Mouse (Mus musculus): ENCODE results near the gene Akp3. TPM values are rescaled to one million over a fixed set of nuclear protein-coding genes. Genes with fewer than 3 reads are reported as not detected.

Gene Akp3
- polyA plus RNA-seq, 1 experiment from 2014 or later: not detected

- no peak overlapping the region for H3K4me2 ChIP-seq (ENCODE audit: low read depth, low read length)
- no peaks in the 10 kb centered on the region for H3K27me3 ChIP-seq (ENCODE audit: control insufficient read depth, insufficient read depth, low read depth, low read length)
- H3K27ac ChIP-seq (ENCODE audit: low read length): no peak overlapping the region
- no peaks in the 10 kb centered on the region for H3K9me3 ChIP-seq (ENCODE audit: control insufficient read depth, low read length)
- H3K4me3 ChIP-seq (ENCODE audit: low read length): no peak overlapping the region
- no peak overlapping the region for H3K9ac ChIP-seq (ENCODE audit: low read length)
- no peaks in the 10 kb centered on the region for H3K4me1 ChIP-seq (replicated peaks; ENCODE audit: control insufficient read depth, insufficient read depth, low read length)
- ATAC-seq (ENCODE audit: low read depth): no peak
- WGBS: 77% methylated on average over 10 of the region's 10 CpGs
- no peaks in the 10 kb centered on the region for H3K36me3 ChIP-seq (ENCODE audit: control insufficient read depth, insufficient read depth, low read length)
Measured at GRCm38 (mm10) chr1:87143141-87143540, 18.4 kb downstream of the Akp3 start.

- Histone ChIP-seq H3K9me3 (ENCODE audit: control insufficient read depth, low read length) (no peaks in the 10 kb centered on the region), H3K4me2 (ENCODE audit: low read depth, low read length) (no peak overlapping the region), H3K4me3 (ENCODE audit: low read length) (no peak overlapping the region), H3K9ac (ENCODE audit: low read length) (no peak overlapping the region), H3K36me3 (ENCODE audit: control insufficient read depth, insufficient read depth, low read length) (no peaks in the 10 kb centered on the region), H3K27ac (ENCODE audit: low read length) (no peak overlapping the region), H3K4me1 (replicated peaks; ENCODE audit: control insufficient read depth, insufficient read depth, low read length) (0 out of 2 replicates have a peak, but pooled peaks cover under 1% of the 10 kb centered on the region), H3K27me3 (ENCODE audit: control insufficient read depth, insufficient read depth, low read depth, low read length) (peaks cover 41% of the 10 kb centered on the region)
- WGBS: 33% methylated on average over 13 of the region's 13 CpGs
- no peak; the same call in 1 of the 2 replicates for ATAC-seq (ENCODE audit: low read depth)
Measured at GRCm38 (mm10) chr1:87149422-87149821, 24.6 kb downstream of the Akp3 start.

- Histone ChIP-seq H3K9me3 (ENCODE audit: control insufficient read depth, low read length) (no peaks in the 10 kb centered on the region), H3K36me3 (ENCODE audit: control insufficient read depth, insufficient read depth, low read length) (no peaks in the 10 kb centered on the region), H3K4me3 (ENCODE audit: low read length) (no peak overlapping the region), H3K27me3 (ENCODE audit: control insufficient read depth, insufficient read depth, low read depth, low read length) (peaks cover 59% of the 10 kb centered on the region), H3K4me2 (ENCODE audit: low read depth, low read length) (no peak overlapping the region), H3K9ac (ENCODE audit: low read length) (no peak overlapping the region), H3K4me1 (replicated peaks; ENCODE audit: control insufficient read depth, insufficient read depth, low read length) (0 out of 2 replicates have a peak, but pooled peaks cover 4% of the 10 kb centered on the region), H3K27ac (ENCODE audit: low read length) (no peak overlapping the region)
- WGBS: 73% methylated on average over 6 of the region's 6 CpGs
- ATAC-seq (ENCODE audit: low read depth): no peak
Measured at GRCm38 (mm10) chr1:87151286-87151685, 26.5 kb downstream of the Akp3 start.

- WGBS: under 1% methylated on average over 62 of the region's 72 CpGs
Measured at GRCm38 (mm10) chr1:87153776-87154500, 29.2 kb downstream of the Akp3 start.

GRCm38 (mm10) chr1:87154501-87155120 lies 29.8 kb downstream of the Akp3 start:
- no peak for ATAC-seq (ENCODE audit: low read depth)
- Histone ChIP-seq H3K4me3 (ENCODE audit: low read length) (peak overlapping the region; percentile 39), H3K9me3 (ENCODE audit: control insufficient read depth, low read length) (no peaks in the 10 kb centered on the region), H3K4me1 (replicated peaks; ENCODE audit: control insufficient read depth, insufficient read depth, low read length) (0 out of 2 replicates have a peak, but pooled peaks cover 4% of the 10 kb centered on the region), H3K27me3 (ENCODE audit: control insufficient read depth, insufficient read depth, low read depth, low read length) (peaks cover 86% of the 10 kb centered on the region), H3K36me3 (ENCODE audit: control insufficient read depth, insufficient read depth, low read length) (no peaks in the 10 kb centered on the region), H3K27ac (ENCODE audit: low read length) (no peak overlapping the region), H3K4me2 (ENCODE audit: low read depth, low read length) (peak overlapping the region; percentile 48), H3K9ac (ENCODE audit: low read length) (no peak overlapping the region)
- 2% methylated on average over 57 of the region's 58 CpGs for WGBS

More at GRCm38 (mm10) chr1:87153776-87154500, 29.2 kb downstream of the Akp3 start:
- H3K27me3 ChIP-seq (ENCODE audit: control insufficient read depth, insufficient read depth, low read depth, low read length): peaks cover 86% of the 10 kb centered on the region
- no peak overlapping the region for H3K27ac ChIP-seq (ENCODE audit: low read length)
- peak overlapping the region; percentile 39 for H3K4me3 ChIP-seq (ENCODE audit: low read length)
- no peaks in the 10 kb centered on the region for H3K9me3 ChIP-seq (ENCODE audit: control insufficient read depth, low read length)
- H3K4me2 ChIP-seq (ENCODE audit: low read depth, low read length): peak overlapping the region; percentile 48
- no peak for ATAC-seq (ENCODE audit: low read depth)
- no peaks in the 10 kb centered on the region for H3K36me3 ChIP-seq (ENCODE audit: control insufficient read depth, insufficient read depth, low read length)
- no peak overlapping the region for H3K9ac ChIP-seq (ENCODE audit: low read length)
- 0 out of 2 replicates have a peak, but pooled peaks cover 4% of the 10 kb centered on the region for H3K4me1 ChIP-seq (replicated peaks; ENCODE audit: control insufficient read depth, insufficient read depth, low read length)

GRCm38 (mm10) chr1:87155531-87156198 lies 30.9 kb downstream of the Akp3 start:
- H3K4me3 ChIP-seq (ENCODE audit: low read length): peak overlapping the region; percentile 39
- H3K9ac ChIP-seq (ENCODE audit: low read length): no peak overlapping the region
- no peaks in the 10 kb centered on the region for H3K9me3 ChIP-seq (ENCODE audit: control insufficient read depth, low read length)
- WGBS: under 1% methylated on average over 40 of the region's 56 CpGs
- H3K4me2 ChIP-seq (ENCODE audit: low read depth, low read length): peak overlapping the region; percentile 54
- H3K4me1 ChIP-seq (replicated peaks; ENCODE audit: control insufficient read depth, insufficient read depth, low read length): 0 out of 2 replicates have a peak, but pooled peaks cover 4% of the 10 kb centered on the region
- 0 out of 2 replicates have a peak, but pooled peaks have one; percentile 12 for ATAC-seq (ENCODE audit: low read depth)
- no peaks in the 10 kb centered on the region for H3K36me3 ChIP-seq (ENCODE audit: control insufficient read depth, insufficient read depth, low read length)
- no peak overlapping the region for H3K27ac ChIP-seq (ENCODE audit: low read length)
- H3K27me3 ChIP-seq (ENCODE audit: control insufficient read depth, insufficient read depth, low read depth, low read length): peaks cover 83% of the 10 kb centered on the region

GRCm38 (mm10) chr1:87156199-87156587 lies 31.4 kb downstream of the Akp3 start, which contains the start of gene Ecel1:
Ecel1 (minus strand) TSS chr1:87156521.
- Histone ChIP-seq H3K4me2 (ENCODE audit: low read depth, low read length) (peak within 1 kb of the TSS; percentile 54), H3K27me3 (ENCODE audit: control insufficient read depth, insufficient read depth, low read depth, low read length) (peaks cover 80% of the 10 kb centered on the region), H3K36me3 (ENCODE audit: control insufficient read depth, insufficient read depth, low read length) (no peaks in the 10 kb centered on the region), H3K27ac (ENCODE audit: low read length) (no peak within 1 kb of the TSS), H3K4me3 (ENCODE audit: low read length) (peak within 1 kb of the TSS; percentile 39), H3K9me3 (ENCODE audit: control insufficient read depth, low read length) (no peaks in the 10 kb centered on the region), H3K4me1 (replicated peaks; ENCODE audit: control insufficient read depth, insufficient read depth, low read length) (0 out of 2 replicates have a peak, but pooled peaks cover 4% of the 10 kb centered on the region), H3K9ac (ENCODE audit: low read length) (no peak within 1 kb of the TSS)
- no peak for ATAC-seq (ENCODE audit: low read depth)
- WGBS: 4% methylated on average over 10 of the region's 12 CpGs

- Histone ChIP-seq H3K4me3 (ENCODE audit: low read length) (no peak overlapping the region), H3K4me2 (ENCODE audit: low read depth, low read length) (no peak overlapping the region), H3K4me1 (replicated peaks; ENCODE audit: control insufficient read depth, insufficient read depth, low read length) (0 out of 2 replicates have a peak, but pooled peaks cover 3% of the 10 kb centered on the region), H3K27ac (ENCODE audit: low read length) (no peak overlapping the region), H3K9ac (ENCODE audit: low read length) (no peak overlapping the region), H3K9me3 (ENCODE audit: control insufficient read depth, low read length) (no peaks in the 10 kb centered on the region), H3K36me3 (ENCODE audit: control insufficient read depth, insufficient read depth, low read length) (no peaks in the 10 kb centered on the region), H3K27me3 (ENCODE audit: control insufficient read depth, insufficient read depth, low read depth, low read length) (peaks cover 49% of the 10 kb centered on the region)
- WGBS: 74% methylated on average over 3 of the region's 3 CpGs
- ATAC-seq (ENCODE audit: low read depth): no peak
Measured at GRCm38 (mm10) chr1:87159396-87159795, 34.6 kb downstream of the Akp3 start.

All from lung, embryonic 16.5 days (tissue).